Mouse (Mus musculus): ENCODE data around the gene Tns1. TPM values are rescaled to one million over a fixed set of nuclear protein-coding genes. Genes with fewer than 3 reads are reported as not detected.

The Tns1 gene
- polyA plus RNA-seq, 1 experiment from 2014 or later: 184 TPM

- H3K4me1 ChIP-seq (ENCODE audit: insufficient read depth, low read depth, low read length): peaks cover 52% of the 10 kb centered on the region
- no peak overlapping the region for H3K9ac ChIP-seq (replicated peaks; ENCODE audit: low read depth)
- no peak overlapping the region for H3K4me2 ChIP-seq (replicated peaks; ENCODE audit: low read depth, low read length)
- WGBS: 0% methylated on average over 5 of the region's 5 CpGs
- peak overlapping the region; percentile 95 for H3K27ac ChIP-seq (ENCODE audit: low read length)
- H3K27me3 ChIP-seq (replicated peaks; ENCODE audit: insufficient read depth, low read length): no peaks in the 10 kb centered on the region
- ATAC-seq (peak; percentile 5; the same call in 1 of the 2 replicates), DNase-seq (ENCODE audit: low spot score) (peak; percentile 71)
- H3K4me3 ChIP-seq (ENCODE audit: low read depth, low read length): no peak overlapping the region
- H3K36me3 ChIP-seq (ENCODE audit: insufficient read depth, low read length): peaks cover 18% of the 10 kb centered on the region
- H3K9me3 ChIP-seq (ENCODE audit: low read length): no peaks in the 10 kb centered on the region
- TF ChIP-seq CTCF (IDR thresholded peaks at IDR 0.05) (no peak), EP300 (IDR thresholded peaks at IDR 0.05) (no peak)
These were observed 124.0 kb downstream of the Tns1 start for GRCm38 (mm10) chr1:74000191-74000651.

- no peak overlapping the region for H3K4me3 ChIP-seq (ENCODE audit: low read depth, low read length)
- H3K36me3 ChIP-seq (ENCODE audit: insufficient read depth, low read length): peaks cover 23% of the 10 kb centered on the region
- H3K4me1 ChIP-seq (ENCODE audit: insufficient read depth, low read depth, low read length): peaks cover 45% of the 10 kb centered on the region
- H3K27ac ChIP-seq (ENCODE audit: low read length): peak overlapping the region; percentile 95
- no peak overlapping the region for H3K4me2 ChIP-seq (replicated peaks; ENCODE audit: low read depth, low read length)
- H3K9me3 ChIP-seq (ENCODE audit: low read length): no peaks in the 10 kb centered on the region
- DNase-seq (ENCODE audit: low spot score): no peak
- 72% methylated on average over 5 of the region's 5 CpGs for WGBS
- no peaks in the 10 kb centered on the region for H3K27me3 ChIP-seq (replicated peaks; ENCODE audit: insufficient read depth, low read length)
- 0 out of 2 replicates have a peak overlapping the region, but pooled peaks have one; percentile 12 for H3K9ac ChIP-seq (replicated peaks; ENCODE audit: low read depth)
- no peak for TF ChIP-seq EP300 (IDR thresholded peaks at IDR 0.05)
- no peak for TF ChIP-seq CTCF (IDR thresholded peaks at IDR 0.05)
- no peak for ATAC-seq
These were observed 124.7 kb downstream of the Tns1 start for GRCm38 (mm10) chr1:73999533-73999932.

DNA sequence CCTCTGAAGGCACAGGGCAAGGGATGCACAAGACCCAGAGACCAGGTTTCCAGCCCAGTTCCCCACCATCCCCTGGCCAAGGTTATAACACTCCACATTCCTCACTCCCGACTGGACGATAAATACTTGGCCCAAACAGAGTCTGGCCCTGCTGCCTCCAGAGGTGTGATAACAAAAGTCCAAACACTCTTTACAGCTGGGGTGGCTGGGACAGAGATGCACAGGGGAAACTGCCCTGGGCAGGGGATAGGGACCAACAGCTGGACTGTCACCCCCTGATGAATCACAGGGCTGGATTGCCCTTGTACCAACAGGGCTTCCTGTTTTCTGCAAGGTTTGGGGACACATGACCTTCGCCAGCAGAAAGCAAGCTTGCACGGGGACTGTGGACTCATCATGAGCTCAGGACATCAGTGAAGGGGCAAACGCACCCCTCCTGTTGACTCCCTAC, 125.3 kb downstream of the Tns1 start:
- peak; percentile 55 for ATAC-seq
- no peaks in the 10 kb centered on the region for H3K27me3 ChIP-seq (replicated peaks; ENCODE audit: insufficient read depth, low read length)
- H3K9me3 ChIP-seq (ENCODE audit: low read length): no peaks in the 10 kb centered on the region
- H3K4me2 ChIP-seq (replicated peaks; ENCODE audit: low read depth, low read length): no peak overlapping the region
- peak overlapping the region; percentile 95 for H3K27ac ChIP-seq (ENCODE audit: low read length)
- peaks cover 39% of the 10 kb centered on the region for H3K4me1 ChIP-seq (ENCODE audit: insufficient read depth, low read depth, low read length)
- no peak overlapping the region for H3K4me3 ChIP-seq (ENCODE audit: low read depth, low read length)
- H3K9ac ChIP-seq (replicated peaks; ENCODE audit: low read depth): 0 out of 2 replicates have a peak overlapping the region, but pooled peaks have one; percentile 12
- H3K36me3 ChIP-seq (ENCODE audit: insufficient read depth, low read length): peaks cover 23% of the 10 kb centered on the region
- WGBS: 34% methylated on average over 5 of the region's 5 CpGs
- TF ChIP-seq EP300 (IDR thresholded peaks at IDR 0.05) (no peak), CTCF (IDR thresholded peaks at IDR 0.05) (no peak)
- peak; percentile 87 for DNase-seq (ENCODE audit: low spot score)

DNA sequence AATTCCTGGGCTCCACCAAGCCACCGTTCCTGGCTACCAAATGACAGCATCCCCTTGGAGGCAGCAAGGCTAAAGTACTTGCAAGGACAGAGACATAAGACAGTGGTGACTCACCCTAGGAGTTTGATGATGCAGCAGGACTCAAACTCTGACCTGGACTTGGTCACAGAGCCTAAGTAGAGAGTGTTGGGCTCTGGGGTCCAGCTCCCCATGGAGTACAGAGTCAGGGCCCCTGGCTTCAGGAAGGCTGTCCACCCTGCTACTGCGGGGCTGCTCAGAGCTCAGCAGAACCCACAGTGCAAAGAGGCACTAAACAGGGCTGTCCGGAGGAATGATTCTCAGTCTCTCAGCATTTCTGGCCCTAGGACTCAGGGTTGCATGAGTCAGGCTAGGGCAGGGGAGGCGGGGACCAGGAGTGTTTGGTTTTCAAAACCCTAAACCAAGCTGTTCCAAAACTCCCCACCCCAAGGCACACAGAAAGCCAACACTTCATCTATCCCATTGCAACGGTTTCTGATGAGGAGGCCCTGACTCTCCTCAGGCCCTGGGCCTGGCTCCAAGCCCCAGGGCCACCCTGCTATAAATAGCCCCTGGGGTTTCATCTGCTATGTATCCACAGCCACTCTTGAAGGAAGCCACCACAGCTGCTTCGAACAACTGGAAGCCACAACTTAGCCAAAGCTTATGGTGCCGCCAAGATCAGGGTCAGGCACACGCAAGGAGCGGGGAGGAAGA, 126.0 kb downstream of the Tns1 start:
- WGBS: 13% methylated on average over 9 of the region's 9 CpGs
- Histone ChIP-seq H3K27ac (ENCODE audit: low read length) (peak overlapping the region; percentile 95), H3K27me3 (replicated peaks; ENCODE audit: insufficient read depth, low read length) (no peaks in the 10 kb centered on the region), H3K9ac (replicated peaks; ENCODE audit: low read depth) (peak overlapping the region; percentile 58), H3K9me3 (ENCODE audit: low read length) (no peaks in the 10 kb centered on the region), H3K36me3 (ENCODE audit: insufficient read depth, low read length) (peaks cover 23% of the 10 kb centered on the region), H3K4me3 (ENCODE audit: low read depth, low read length) (peak overlapping the region; percentile 34), H3K4me1 (ENCODE audit: insufficient read depth, low read depth, low read length) (peaks cover 39% of the 10 kb centered on the region), H3K4me2 (replicated peaks; ENCODE audit: low read depth, low read length) (peak overlapping the region; percentile 46; the same call in 1 of the 2 replicates)
- TF ChIP-seq CTCF (IDR thresholded peaks at IDR 0.05) (no peak), EP300 (IDR thresholded peaks at IDR 0.05) (peak; percentile 80)
- ATAC-seq: peak; percentile 78
- peak; percentile 97 for DNase-seq (ENCODE audit: low spot score)

GRCm38 (mm10) chr1:73997341-73997740, 126.9 kb downstream of the Tns1 start:
- DNase-seq (ENCODE audit: low spot score) (no peak), ATAC-seq (no peak)
- 80% methylated on average over 6 of the region's 6 CpGs for WGBS
- Histone ChIP-seq H3K27me3 (replicated peaks; ENCODE audit: insufficient read depth, low read length) (no peaks in the 10 kb centered on the region), H3K9ac (replicated peaks; ENCODE audit: low read depth) (peak overlapping the region; percentile 58), H3K4me3 (ENCODE audit: low read depth, low read length) (peak overlapping the region; percentile 34), H3K4me2 (replicated peaks; ENCODE audit: low read depth, low read length) (peak overlapping the region; percentile 46), H3K4me1 (ENCODE audit: insufficient read depth, low read depth, low read length) (peaks cover 32% of the 10 kb centered on the region), H3K9me3 (ENCODE audit: low read length) (no peaks in the 10 kb centered on the region), H3K27ac (ENCODE audit: low read length) (peak overlapping the region; percentile 95), H3K36me3 (ENCODE audit: insufficient read depth, low read length) (peaks cover 23% of the 10 kb centered on the region)
- TF ChIP-seq EP300 (IDR thresholded peaks at IDR 0.05): no peak
- no peak for TF ChIP-seq CTCF (IDR thresholded peaks at IDR 0.05)

DNA sequence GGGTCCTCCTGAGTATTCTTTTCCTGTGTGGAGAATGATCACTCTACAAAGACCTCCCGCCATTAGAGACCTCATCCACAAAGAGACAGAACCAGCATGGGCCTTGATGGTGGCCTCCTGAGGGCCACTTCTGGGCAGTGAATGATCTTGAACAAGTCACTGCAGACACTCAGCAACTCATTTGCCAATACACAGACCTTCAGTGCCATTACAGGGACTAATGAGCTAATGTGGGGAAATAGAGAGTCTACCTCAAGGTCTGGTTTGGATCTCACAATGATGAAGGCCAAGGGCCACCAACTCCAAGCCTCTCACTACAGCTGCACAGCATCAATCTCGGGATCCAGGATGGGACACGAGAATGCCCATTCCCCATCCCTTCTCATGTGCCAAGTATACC, 127.6 kb downstream of the Tns1 start:
- no peak for TF ChIP-seq CTCF (IDR thresholded peaks at IDR 0.05)
- no peak for TF ChIP-seq EP300 (IDR thresholded peaks at IDR 0.05)
- Histone ChIP-seq H3K9me3 (ENCODE audit: low read length) (no peaks in the 10 kb centered on the region), H3K27ac (ENCODE audit: low read length) (peak overlapping the region; percentile 95), H3K4me3 (ENCODE audit: low read depth, low read length) (peak overlapping the region; percentile 34), H3K4me1 (ENCODE audit: insufficient read depth, low read depth, low read length) (peaks cover 26% of the 10 kb centered on the region), H3K9ac (replicated peaks; ENCODE audit: low read depth) (peak overlapping the region; percentile 58), H3K36me3 (ENCODE audit: insufficient read depth, low read length) (peaks cover 27% of the 10 kb centered on the region), H3K27me3 (replicated peaks; ENCODE audit: insufficient read depth, low read length) (no peaks in the 10 kb centered on the region), H3K4me2 (replicated peaks; ENCODE audit: low read depth, low read length) (peak overlapping the region; percentile 46)
- WGBS: 76% methylated on average over 3 of the region's 3 CpGs
- ATAC-seq: no peak
- no peak for DNase-seq (ENCODE audit: low spot score)

Measured in lung, postnatal 0 days (tissue).